Mouse (Mus musculus) bone marrow, adult 2 months (tissue): Measurements from ENCODE around the gene Nxpe2. TPM values are rescaled to one million over a fixed set of nuclear protein-coding genes. Genes with fewer than 3 reads are reported as not detected.

Experiments used
- H3K27ac ChIP-seq: fragments of 200-500 bp; 2 replicates; pipeline ENCODE4 v1.5.1; 2012; ENCODE audit warnings: low read depth, mild to moderate bottlenecking, control low read depth, inconsistent platforms, low read length; ENCODE audit not compliant: control insufficient read depth, poor library complexity, insufficient read depth
- H3K4me1 ChIP-seq: fragments of 200-500 bp; 2 replicates; pipeline ENCODE4 v1.6.1; 2011; ENCODE audit warnings: low read length; ENCODE audit not compliant: control insufficient read depth, insufficient read depth
- H3K4me3 ChIP-seq: fragments of 200-500 bp; replicated peaks from 2 replicates; pipeline ENCODE3; 2011; ENCODE audit warnings: mild to moderate bottlenecking, low read depth, low read length, control low read depth; ENCODE audit not compliant: control insufficient read depth
- CTCF ChIP-seq: fragments of 200-500 bp; IDR thresholded peaks from 2 replicates; pipeline ENCODE4 v1.5.1; 2011; ENCODE audit warnings: low read length, control low read depth; ENCODE audit not compliant: control insufficient read depth, insufficient read depth
- POLR2A ChIP-seq: fragments of 200-500 bp; IDR thresholded peaks from 2 replicates; pipeline ENCODE4 v1.6.1; 2011; ENCODE audit warnings: low read depth, mild to moderate bottlenecking, control low read depth, low read length, borderline replicate concordance; ENCODE audit not compliant: control insufficient read depth
- WGBS: fragments of 180-500 bp; shearing (Covaris S2); methylation state at CpG from one replicate; pipeline ENCODE4 v1.1.7; 2018; 5-methylcytosine and 5-hydroxymethylcytosine counted together
- polyA plus RNA-seq: library from polyadenylated mRNA; stranded (reverse); fragments of >200 nt; gene quantifications from 2 replicates; pipeline ENCODE4 v1.2.4, GENCODE M21; 2011; ENCODE audit warnings: low replicate concordance; ENCODE audit not compliant: missing spikeins, insufficient read depth, insufficient read length

Nxpe2 gene
- 81.3 and 120 TPM in 2 replicates for polyA plus RNA-seq

GRCm38 (mm10) chr9:48353148-48353698 lies at the start of gene Nxpe2:
Nxpe2 (minus strand) TSS chr9:48353454.
- no peak within 1 kb of the TSS for H3K4me3 ChIP-seq
- TF ChIP-seq POLR2A (no peak), CTCF (no peak)
- WGBS: 11% methylated on average over 2 of the region's 2 CpGs
- H3K27ac ChIP-seq: peak within 1 kb of the TSS; percentile 39; the same call in 1 of the 2 replicates
- peaks cover 3% of the 10 kb centered on the region for H3K4me1 ChIP-seq

- 25% methylated on average over 3 of the region's 3 CpGs for WGBS
- Histone ChIP-seq H3K4me1 (peaks cover 2% of the 10 kb centered on the region), H3K27ac (peak overlapping the region; percentile 48; the same call in 1 of the 2 replicates), H3K4me3 (peak overlapping the region; percentile 9)
- no peak for TF ChIP-seq CTCF
- TF ChIP-seq POLR2A: no peak
These were observed 36.7 kb upstream of the Nxpe2 start for GRCm38 (mm10) chr9:48389983-48390382.

GRCm38 (mm10) chr9:48388451-48388850 lies 35.2 kb upstream of the Nxpe2 start:
- 50% methylated on average over 4 of the region's 4 CpGs for WGBS
- TF ChIP-seq CTCF (no peak), POLR2A (no peak)

GRCm38 (mm10) chr9:48374357-48374756 lies 21.1 kb upstream of the Nxpe2 start:
- no peak overlapping the region for H3K4me3 ChIP-seq
- H3K4me1 ChIP-seq: peaks cover 4% of the 10 kb centered on the region
- no peak for TF ChIP-seq POLR2A
- TF ChIP-seq CTCF: no peak
- WGBS: 18% methylated on average over 2 of the region's 2 CpGs
- peak overlapping the region; percentile 72; the same call in 1 of the 2 replicates for H3K27ac ChIP-seq

More at GRCm38 (mm10) chr9:48388451-48388850, 35.2 kb upstream of the Nxpe2 start:
- Histone ChIP-seq H3K4me1 (peaks cover 2% of the 10 kb centered on the region), H3K4me3 (no peak overlapping the region), H3K27ac (no peak overlapping the region)

DNA sequence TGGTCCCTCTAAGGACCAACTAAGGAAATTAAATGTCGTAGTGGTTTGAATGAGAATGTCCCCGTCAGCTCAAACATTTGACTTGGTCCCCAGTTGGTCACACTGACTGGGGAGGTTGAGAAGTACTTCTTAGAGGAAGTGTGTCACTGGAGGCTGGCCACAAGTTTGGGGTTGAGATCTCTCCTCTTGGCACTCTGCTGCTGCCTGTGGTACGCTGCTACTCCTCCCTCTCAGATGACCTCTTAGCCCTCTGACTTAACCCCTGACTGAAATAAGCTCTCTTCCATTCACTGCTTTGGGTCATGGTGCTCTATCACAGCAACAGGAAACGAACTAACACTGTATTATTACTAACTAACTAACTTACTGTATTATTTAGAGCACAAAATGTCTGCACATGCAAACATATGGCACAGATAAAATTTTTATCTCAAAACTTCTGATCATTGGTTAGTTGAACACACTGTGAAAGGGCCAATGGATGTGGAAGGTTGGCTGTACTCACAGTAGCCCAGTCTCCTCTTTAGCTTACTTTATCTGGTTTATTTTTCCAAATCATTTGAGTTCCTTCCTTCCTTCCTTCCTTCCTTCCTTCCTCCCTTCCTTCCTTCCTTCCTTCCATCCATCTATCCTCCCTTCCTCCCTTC lies 20.1 kb upstream of the Nxpe2 start:
- Histone ChIP-seq H3K4me1 (peaks cover 4% of the 10 kb centered on the region), H3K4me3 (no peak overlapping the region), H3K27ac (peak overlapping the region; percentile 61)
- TF ChIP-seq CTCF (no peak), POLR2A (no peak)
- WGBS: 22% methylated on average over 4 of the region's 4 CpGs

- H3K27ac ChIP-seq: peak overlapping the region; percentile 62; the same call in 1 of the 2 replicates
- peak overlapping the region; percentile 20 for H3K4me3 ChIP-seq
- WGBS: 79% methylated on average over 6 of the region's 6 CpGs
- TF ChIP-seq CTCF: no peak
- no peak for TF ChIP-seq POLR2A
- peaks cover 8% of the 10 kb centered on the region for H3K4me1 ChIP-seq
These were observed 9.5 kb upstream of the Nxpe2 start for GRCm38 (mm10) chr9:48362743-48363142.

- whole genome bisulfite sequencing: 64% methylated on average over 14 of the region's 14 CpGs
- Histone ChIP-seq H3K4me3 (peak overlapping the region; percentile 44), H3K27ac (peak overlapping the region; percentile 81), H3K4me1 (peaks cover 8% of the 10 kb centered on the region)
- no peak for TF ChIP-seq CTCF
- TF ChIP-seq POLR2A: no peak
These were observed 8.8 kb upstream of the Nxpe2 start for GRCm38 (mm10) chr9:48361815-48362631.

DNA sequence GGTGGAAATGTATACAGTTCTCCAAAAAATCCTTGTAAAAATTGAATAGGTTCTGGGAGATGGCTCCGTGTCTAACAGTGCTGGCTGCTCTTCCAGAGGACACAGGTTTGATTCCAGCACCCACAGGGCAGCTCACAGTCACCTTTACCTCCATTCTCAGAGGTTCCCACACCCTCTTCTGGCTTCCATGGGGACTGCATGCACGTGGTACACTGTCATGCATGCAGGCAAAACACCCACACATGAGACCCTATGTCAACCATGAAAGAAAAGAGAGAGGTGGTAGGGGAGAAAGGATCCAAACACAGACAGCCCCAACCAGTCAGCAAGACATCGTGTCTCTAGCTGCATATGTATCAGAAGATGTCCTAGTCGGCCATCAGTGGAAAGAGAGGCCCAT lies 7.6 kb upstream of the Nxpe2 start:
- 83% methylated on average over 4 of the region's 4 CpGs for WGBS
- Histone ChIP-seq H3K4me1 (peaks cover 8% of the 10 kb centered on the region), H3K27ac (peak overlapping the region; percentile 58), H3K4me3 (no peak overlapping the region)
- TF ChIP-seq POLR2A (no peak), CTCF (peak; percentile 42; the same call in 1 of the 2 replicates)
